Comparison of ENCODE assay signal across 21 mouse cellular contexts in genomic region chr6:108190690-108191089, GRCm38 (mm10).
"Had no signal": no experiment of that assay in that cellular context is flagged by ENCODE, and none has a peak within 500 bp of the region (broad histone marks: within the 10 kb centered on the region; RNA-seq: fewer than 3 reads in every experiment).

No protein-coding gene starts in this region.

- DNase-seq: cerebellum, adult 2 months; cerebellum, adult 8-10 months; cerebellum, adult 9-10 months; cerebellum, adult 9-11 months; cerebellum, postnatal 10 days; cerebellum, postnatal 14 days; cerebellum, postnatal 25 days; cerebellum, postnatal 36 days; embryo, embryonic 11 days; forebrain, postnatal 0 days; gastrocnemius, adult 2 months; gastrocnemius, postnatal 10 days; gastrocnemius, postnatal 14 days; gastrocnemius, postnatal 25 days; gastrocnemius, postnatal 36 days; heart, adult 18-20 months; heart, adult 2 months had no signal

- ATAC-seq: forebrain, embryonic 13.5 days; forebrain, embryonic 14.5 days; forebrain, embryonic 15.5 days; forebrain, embryonic 16.5 days; forebrain, postnatal 0 days had no signal
